Mouse (Mus musculus) heart, adult 2 months (tissue): ENCODE measurements at regions not wholly inside any gene's neighbourhood (a gene's known extent, or its start where the extent isn't known, plus 50 kb on each side); places are given as distances from the start of the nearest gene placed in this dataset.

ENCODE experiments used
- DNase-seq, 2 experiments: peaks; one replicate each; pipeline ENCODE4 v3.0.0; 2021
- H3K27ac ChIP-seq: fragments of 200-600 bp; 2 replicates; pipeline ENCODE4 v1.8.1; 2022
- H3K27me3 ChIP-seq: fragments of 200-500 bp; 2 replicates; pipeline ENCODE4 v1.6.1; 2012; ENCODE audit warnings: mild to moderate bottlenecking, low read length, inconsistent platforms, mixed read lengths; ENCODE audit not compliant: control insufficient read depth, insufficient read depth
- H3K36me3 ChIP-seq: fragments of 200-500 bp; 2 replicates; pipeline ENCODE4 v1.6.1; 2012; ENCODE audit warnings: low read length, inconsistent platforms; ENCODE audit not compliant: control insufficient read depth, insufficient read depth
- H3K4me1 ChIP-seq: fragments of 200-500 bp; 2 replicates; pipeline ENCODE4 v1.6.1; 2011; ENCODE audit warnings: low read length; ENCODE audit not compliant: control insufficient read depth, insufficient read depth
- H3K4me3 ChIP-seq: fragments of 200-600 bp; 2 replicates; pipeline ENCODE4 v1.8.1; 2022
- H3K79me2 ChIP-seq: fragments of 200-500 bp; replicated peaks from 2 replicates; pipeline ENCODE4 v1.6.1; 2012; ENCODE audit warnings: mild to moderate bottlenecking, inconsistent platforms, low read length, moderate library complexity, mixed read lengths; ENCODE audit not compliant: control insufficient read depth, insufficient read depth
- H3K9ac ChIP-seq: fragments of 200-500 bp; 2 replicates; pipeline ENCODE4 v1.6.1; 2012; ENCODE audit warnings: low read depth, mild to moderate bottlenecking, control low read depth, inconsistent platforms, low read length, mixed read lengths
- CTCF ChIP-seq: fragments of 200-600 bp; IDR thresholded peaks from 2 replicates; pipeline ENCODE4 v1.8.1; 2022; ENCODE audit warnings: antibody characterized with exemption, mild to moderate bottlenecking, moderate library complexity
- EP300 ChIP-seq: fragments of 200-500 bp; IDR thresholded peaks from 2 replicates; pipeline ENCODE4 v1.6.1; 2011; ENCODE audit warnings: low read depth, low read length, control low read depth; ENCODE audit not compliant: insufficient read depth
- POLR2A ChIP-seq: fragments of 200-500 bp; IDR thresholded peaks from 2 replicates; pipeline ENCODE4 v1.6.1; 2011; ENCODE audit warnings: mild to moderate bottlenecking, low read depth, low read length, control low read depth; ENCODE audit not compliant: insufficient read depth
- WGBS: fragments of 180-500 bp; shearing (Covaris S2); methylation state at CpG from one replicate; pipeline ENCODE4 v1.1.7; 2018; 5-methylcytosine and 5-hydroxymethylcytosine counted together
- intact Hi-C: fragments of 180-260 bp; cut with DNase I; formaldehyde crosslinking; loops from one replicate; pipeline ENCODE4 v1.15.1; 2025

DNA sequence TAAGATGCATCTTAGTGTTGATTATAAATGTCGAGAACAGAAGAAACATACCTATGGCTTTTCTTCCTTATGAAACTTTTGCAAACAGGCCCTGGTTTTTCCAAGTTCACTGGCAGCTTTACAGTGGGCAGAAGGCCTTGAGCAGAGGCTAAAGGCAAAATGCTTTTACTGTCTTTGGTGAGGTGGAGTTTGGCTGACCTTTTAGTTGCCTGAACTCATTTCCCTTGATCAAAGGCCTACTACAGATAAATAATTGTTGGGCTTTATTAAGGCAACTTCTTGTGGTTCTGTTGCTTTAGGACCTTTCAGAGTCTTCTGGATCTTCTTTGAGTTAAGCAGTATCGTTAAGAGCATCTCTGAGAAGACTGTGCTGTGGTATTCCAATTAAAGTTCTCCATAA is 94.6 kb upstream of the Arhgap20 start:
- no peak for TF ChIP-seq EP300
- TF ChIP-seq POLR2A: no peak
- no peak for TF ChIP-seq CTCF
- H3K27me3 ChIP-seq: no peaks in the 10 kb centered on the region
- no peaks in the 10 kb centered on the region for H3K79me2 ChIP-seq
- 78% methylated on average over 2 of the region's 2 CpGs for WGBS
- no peak overlapping the region for H3K9ac ChIP-seq
- no peak for DNase-seq
- no peak overlapping the region for H3K4me3 ChIP-seq
- H3K36me3 ChIP-seq: no peaks in the 10 kb centered on the region
- intact Hi-C loops: no loop called here
- no peak overlapping the region for H3K27ac ChIP-seq
- H3K4me1 ChIP-seq: no peaks in the 10 kb centered on the region

- TF ChIP-seq POLR2A (no peak), CTCF (no peak)
- 69% methylated on average over 1 of the region's 1 CpGs for WGBS
- H3K27ac ChIP-seq: no peak overlapping the region
Observed at GRCm38 (mm10) chr9:51686536-51686935, 78.6 kb upstream of the Arhgap20 start.

DNA sequence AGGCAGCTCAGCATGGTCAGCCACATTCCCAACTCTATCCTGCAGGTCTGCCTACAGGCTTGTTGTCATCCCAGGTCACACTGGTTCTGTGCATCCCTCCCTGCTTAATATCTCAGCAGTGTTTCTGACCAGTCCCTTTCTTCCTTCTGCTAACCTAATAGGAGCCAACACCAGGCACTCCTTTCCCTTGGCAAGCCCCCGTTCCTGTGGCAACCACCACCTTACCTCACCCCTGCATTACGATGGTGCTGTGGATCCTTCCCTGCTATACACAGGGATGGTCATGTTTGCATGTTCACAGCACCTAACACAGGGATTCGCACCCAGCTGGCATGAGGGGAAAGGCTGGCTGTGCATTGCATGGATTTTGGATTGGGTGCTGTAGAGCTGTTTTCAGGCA is 50.8 kb upstream of the Arhgap20 start:
- H3K9ac ChIP-seq: no peak overlapping the region
- H3K4me3 ChIP-seq: no peak overlapping the region
- H3K27ac ChIP-seq: no peak overlapping the region
- H3K79me2 ChIP-seq: no peaks in the 10 kb centered on the region
- H3K36me3 ChIP-seq: no peaks in the 10 kb centered on the region
- DNase-seq: no peak
- no peaks in the 10 kb centered on the region; the same call in 1 of the 2 replicates for H3K4me1 ChIP-seq
- intact Hi-C loops: no loop called here
- WGBS: 81% methylated on average over 3 of the region's 3 CpGs
- H3K27me3 ChIP-seq: no peaks in the 10 kb centered on the region
- no peak for TF ChIP-seq EP300
- no peak for TF ChIP-seq POLR2A
- TF ChIP-seq CTCF: no peak

More at GRCm38 (mm10) chr9:51686536-51686935, 78.6 kb upstream of the Arhgap20 start:
- no peak overlapping the region for H3K9ac ChIP-seq
- DNase-seq: no peak
- H3K4me3 ChIP-seq: no peak overlapping the region
- H3K4me1 ChIP-seq: no peaks in the 10 kb centered on the region
- H3K79me2 ChIP-seq: no peaks in the 10 kb centered on the region
- no peaks in the 10 kb centered on the region for H3K36me3 ChIP-seq
- intact Hi-C loops: no loop called here
- no peaks in the 10 kb centered on the region for H3K27me3 ChIP-seq
